Mouse (Mus musculus): ENCODE measurements around the gene Cdk4. TPM values are rescaled to one million over a fixed set of nuclear protein-coding genes. Genes with fewer than 3 reads are reported as not detected.
A peak's percentile ranks its signal among the peaks of the same experiment; 100 is the strongest.
"Not testable (repeated sequence)": the region's sequence is repeated elsewhere in the genome, so short reads cannot be mapped to it uniquely, and the experiment has no call there.

The Cdk4 gene
- polyA plus RNA-seq, 1 experiment from 2014 or later = 1,371 TPM

GRCm38 (mm10) chr10:127068360-127069038 lies 5.2 kb downstream of the Cdk4 start:
- no peak for ATAC-seq (ENCODE audit: low read depth)
- peak overlapping the region; percentile 91 for H3K27ac ChIP-seq (replicated peaks; ENCODE audit: low read depth, low read length)
- H3K9me3 ChIP-seq (ENCODE audit: control insufficient read depth, low read length) = no peaks in the 10 kb centered on the region
- peak overlapping the region; percentile 76 for H3K4me2 ChIP-seq (ENCODE audit: low read depth, low read length)
- WGBS = 70% methylated on average over 9 of the region's 9 CpGs
- peaks cover 22% of the 10 kb centered on the region for H3K4me1 ChIP-seq (ENCODE audit: control insufficient read depth, insufficient read depth, low read length)
- H3K36me3 ChIP-seq (ENCODE audit: control insufficient read depth, insufficient read depth, low read length) = peaks cover 45% of the 10 kb centered on the region
- no peaks in the 10 kb centered on the region for H3K27me3 ChIP-seq (replicated peaks; ENCODE audit: control insufficient read depth, insufficient read depth, low read length)
- peak overlapping the region; percentile 73 for H3K9ac ChIP-seq (ENCODE audit: low read depth, low read length)
- H3K4me3 ChIP-seq (ENCODE audit: low read depth, low read length) = peak overlapping the region; percentile 62
- no peak for DNase-seq (ENCODE audit: low spot score)

- ATAC-seq (ENCODE audit: low read depth) (peak; percentile 70), DNase-seq (ENCODE audit: low spot score) (peak; percentile 87)
- Histone ChIP-seq H3K27me3 (replicated peaks; ENCODE audit: control insufficient read depth, insufficient read depth, low read length) (no peaks in the 10 kb centered on the region), H3K9ac (ENCODE audit: low read depth, low read length) (peak overlapping the region; percentile 73), H3K9me3 (ENCODE audit: control insufficient read depth, low read length) (no peaks in the 10 kb centered on the region), H3K36me3 (ENCODE audit: control insufficient read depth, insufficient read depth, low read length) (peaks cover 44% of the 10 kb centered on the region), H3K4me3 (ENCODE audit: low read depth, low read length) (peak overlapping the region; percentile 62), H3K27ac (replicated peaks; ENCODE audit: low read depth, low read length) (peak overlapping the region; percentile 91), H3K4me1 (ENCODE audit: control insufficient read depth, insufficient read depth, low read length) (peaks cover 22% of the 10 kb centered on the region), H3K4me2 (ENCODE audit: low read depth, low read length) (peak overlapping the region; percentile 76)
- 7% methylated on average over 30 of the region's 30 CpGs for WGBS
These were observed 6.2 kb downstream of the Cdk4 start for GRCm38 (mm10) chr10:127069281-127070189.

GRCm38 (mm10) chr10:127070190-127071121 lies 7.1 kb downstream of the Cdk4 start, which contains the start of gene Tspan31:
TSS of gene Tspan31 (minus strand) at chr10:127070264.
- Histone ChIP-seq H3K27me3 (replicated peaks; ENCODE audit: control insufficient read depth, insufficient read depth, low read length) (peaks cover 6% of the 10 kb centered on the region; the same call in 1 of the 2 replicates), H3K4me1 (ENCODE audit: control insufficient read depth, insufficient read depth, low read length) (peaks cover 16% of the 10 kb centered on the region), H3K27ac (replicated peaks; ENCODE audit: low read depth, low read length) (peak within 1 kb of the TSS; percentile 91), H3K4me3 (ENCODE audit: low read depth, low read length) (peak within 1 kb of the TSS; percentile 62), H3K9me3 (ENCODE audit: control insufficient read depth, low read length) (no peaks in the 10 kb centered on the region), H3K36me3 (ENCODE audit: control insufficient read depth, insufficient read depth, low read length) (peaks cover 35% of the 10 kb centered on the region), H3K4me2 (ENCODE audit: low read depth, low read length) (peak within 1 kb of the TSS; percentile 86), H3K9ac (ENCODE audit: low read depth, low read length) (peak within 1 kb of the TSS; percentile 73)
- ATAC-seq (ENCODE audit: low read depth) (peak; percentile 93), DNase-seq (ENCODE audit: low spot score) (peak; percentile 99)
- WGBS = 2% methylated on average over 36 of the region's 36 CpGs

GRCm38 (mm10) chr10:127071203-127071602 lies 7.9 kb downstream of the Cdk4 start:
- H3K9ac ChIP-seq (ENCODE audit: low read depth, low read length) = peak overlapping the region; percentile 73
- H3K4me3 ChIP-seq (ENCODE audit: low read depth, low read length) = peak overlapping the region; percentile 62
- peaks cover 12% of the 10 kb centered on the region for H3K27me3 ChIP-seq (replicated peaks; ENCODE audit: control insufficient read depth, insufficient read depth, low read length)
- H3K36me3 ChIP-seq (ENCODE audit: control insufficient read depth, insufficient read depth, low read length) = peaks cover 28% of the 10 kb centered on the region
- H3K4me2 ChIP-seq (ENCODE audit: low read depth, low read length) = peak overlapping the region; percentile 86
- no peak for DNase-seq (ENCODE audit: low spot score)
- H3K4me1 ChIP-seq (ENCODE audit: control insufficient read depth, insufficient read depth, low read length) = peaks cover 16% of the 10 kb centered on the region
- 69% methylated on average over 9 of the region's 9 CpGs for WGBS
- no peak for ATAC-seq (ENCODE audit: low read depth)
- H3K27ac ChIP-seq (replicated peaks; ENCODE audit: low read depth, low read length) = peak overlapping the region; percentile 82; the same call in 1 of the 2 replicates
- H3K9me3 ChIP-seq (ENCODE audit: control insufficient read depth, low read length) = no peaks in the 10 kb centered on the region

- not testable (repeated sequence) for H3K4me2 ChIP-seq (ENCODE audit: low read depth, low read length); H3K4me3 ChIP-seq (ENCODE audit: low read depth, low read length); H3K27ac ChIP-seq (replicated peaks; ENCODE audit: low read depth, low read length); DNase-seq (ENCODE audit: low spot score); H3K9ac ChIP-seq (ENCODE audit: low read depth, low read length); ATAC-seq (ENCODE audit: low read depth); H3K9me3 ChIP-seq (ENCODE audit: control insufficient read depth, low read length)
- peaks cover 22% of the 10 kb centered on the region for H3K27me3 ChIP-seq (replicated peaks; ENCODE audit: control insufficient read depth, insufficient read depth, low read length)
- WGBS = 86% methylated on average over 4 of the region's 4 CpGs
- peaks cover 17% of the 10 kb centered on the region for H3K36me3 ChIP-seq (ENCODE audit: control insufficient read depth, insufficient read depth, low read length)
- peaks cover 16% of the 10 kb centered on the region for H3K4me1 ChIP-seq (ENCODE audit: control insufficient read depth, insufficient read depth, low read length)
These were observed 8.9 kb downstream of the Cdk4 start for GRCm38 (mm10) chr10:127072270-127072669.

GRCm38 (mm10) chr10:127072969-127073368 lies 9.6 kb downstream of the Cdk4 start:
- H3K9ac ChIP-seq (ENCODE audit: low read depth, low read length); H3K27ac ChIP-seq (replicated peaks; ENCODE audit: low read depth, low read length); H3K9me3 ChIP-seq (ENCODE audit: control insufficient read depth, low read length); ATAC-seq (ENCODE audit: low read depth); H3K4me2 ChIP-seq (ENCODE audit: low read depth, low read length); H3K4me3 ChIP-seq (ENCODE audit: low read depth, low read length); DNase-seq (ENCODE audit: low spot score): not testable (repeated sequence)
- H3K27me3 ChIP-seq (replicated peaks; ENCODE audit: control insufficient read depth, insufficient read depth, low read length) = peaks cover 29% of the 10 kb centered on the region
- H3K4me1 ChIP-seq (ENCODE audit: control insufficient read depth, insufficient read depth, low read length) = peaks cover 16% of the 10 kb centered on the region
- 81% methylated on average over 2 of the region's 2 CpGs for WGBS
- peaks cover 10% of the 10 kb centered on the region for H3K36me3 ChIP-seq (ENCODE audit: control insufficient read depth, insufficient read depth, low read length)

- ATAC-seq (ENCODE audit: low read depth) (no peak), DNase-seq (ENCODE audit: low spot score) (no peak)
- Histone ChIP-seq H3K4me2 (ENCODE audit: low read depth, low read length) (no peak overlapping the region), H3K4me1 (ENCODE audit: control insufficient read depth, insufficient read depth, low read length) (peaks cover 13% of the 10 kb centered on the region), H3K27me3 (replicated peaks; ENCODE audit: control insufficient read depth, insufficient read depth, low read length) (peaks cover 38% of the 10 kb centered on the region), H3K27ac (replicated peaks; ENCODE audit: low read depth, low read length) (no peak overlapping the region), H3K9me3 (ENCODE audit: control insufficient read depth, low read length) (no peaks in the 10 kb centered on the region), H3K4me3 (ENCODE audit: low read depth, low read length) (no peak overlapping the region), H3K36me3 (ENCODE audit: control insufficient read depth, insufficient read depth, low read length) (no peaks in the 10 kb centered on the region), H3K9ac (ENCODE audit: low read depth, low read length) (no peak overlapping the region)
- 93% methylated on average over 1 of the region's 1 CpGs for WGBS
These were observed 10.6 kb downstream of the Cdk4 start for GRCm38 (mm10) chr10:127073981-127074380.

- Histone ChIP-seq H3K4me3 (ENCODE audit: low read depth, low read length) (no peak within 1 kb of the TSS), H3K9me3 (ENCODE audit: control insufficient read depth, low read length) (no peaks in the 10 kb centered on the region), H3K9ac (ENCODE audit: low read depth, low read length) (no peak within 1 kb of the TSS; the same call in 1 of the 2 replicates), H3K27me3 (replicated peaks; ENCODE audit: control insufficient read depth, insufficient read depth, low read length) (peaks cover 49% of the 10 kb centered on the region), H3K4me1 (ENCODE audit: control insufficient read depth, insufficient read depth, low read length) (peaks cover 12% of the 10 kb centered on the region; the same call in 1 of the 2 replicates), H3K27ac (replicated peaks; ENCODE audit: low read depth, low read length) (no peak within 1 kb of the TSS), H3K36me3 (ENCODE audit: control insufficient read depth, insufficient read depth, low read length) (no peaks in the 10 kb centered on the region), H3K4me2 (ENCODE audit: low read depth, low read length) (no peak within 1 kb of the TSS)
- no peak for ATAC-seq (ENCODE audit: low read depth)
- DNase-seq (ENCODE audit: low spot score) = no peak
- WGBS = 58% methylated on average over 9 of the region's 9 CpGs
These were observed 11.7 kb downstream of the Cdk4 start, which contains the start of gene Agap2 for GRCm38 (mm10) chr10:127075080-127075479. TSS of gene Agap2 (plus strand) at chr10:127075284.

All from embryonic facial prominence, embryonic 14.5 days (tissue).